Mouse (Mus musculus): Measurements from ENCODE around the gene Gins2.

Gins2 gene

DNA sequence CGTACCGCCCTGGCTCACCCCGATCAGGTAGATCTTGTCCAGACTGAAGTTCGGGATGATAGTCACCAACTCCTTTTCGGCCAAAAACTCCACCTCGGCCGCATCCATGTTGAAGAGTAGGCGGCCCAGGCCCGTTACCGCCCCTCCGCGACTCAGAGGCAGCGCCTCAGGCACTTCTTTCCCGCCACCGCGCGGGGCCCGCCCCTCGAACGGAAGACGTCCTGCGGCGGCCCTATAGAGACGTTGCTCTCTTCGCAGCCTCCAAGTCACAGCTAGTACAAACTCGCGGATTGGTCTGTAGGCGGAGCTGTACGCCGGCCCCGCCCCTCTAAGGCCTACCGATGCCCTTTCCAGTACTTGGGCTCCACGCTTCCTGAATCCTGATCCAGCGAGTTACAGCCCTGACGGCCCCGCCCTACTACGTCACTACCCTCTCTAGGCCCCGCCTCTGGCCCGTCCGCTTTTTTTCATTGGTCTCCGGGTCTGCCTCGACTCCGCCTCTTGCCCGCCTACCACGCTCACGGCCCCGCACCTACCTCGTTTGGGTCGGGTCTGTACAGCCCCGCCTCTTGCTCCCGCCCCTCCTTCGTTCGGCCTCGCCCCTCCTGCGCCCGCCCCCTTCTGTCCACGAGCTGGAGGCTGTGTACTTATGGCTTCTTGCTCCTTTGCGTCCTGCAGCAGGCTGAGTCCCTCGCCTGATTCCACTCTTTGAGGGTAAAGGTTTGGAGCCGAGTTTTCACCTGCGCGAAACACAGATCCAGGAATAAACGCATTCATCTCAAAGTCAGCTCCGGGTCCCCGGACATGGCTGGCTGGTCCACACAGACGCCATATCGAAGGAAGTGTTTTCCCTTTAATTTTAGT lies at the start of gene Gins2:
Gins2 (minus strand) TSS at position 397 of the 864 bp plus-strand sequence.
- peak; percentile 99 for DNase-seq (ENCODE audit: low read depth)

GRCm38 (mm10) chr8:120634329-120634839 lies 45.3 kb upstream of the Gins2 start:
- no peak for DNase-seq (ENCODE audit: low read depth)

DNA sequence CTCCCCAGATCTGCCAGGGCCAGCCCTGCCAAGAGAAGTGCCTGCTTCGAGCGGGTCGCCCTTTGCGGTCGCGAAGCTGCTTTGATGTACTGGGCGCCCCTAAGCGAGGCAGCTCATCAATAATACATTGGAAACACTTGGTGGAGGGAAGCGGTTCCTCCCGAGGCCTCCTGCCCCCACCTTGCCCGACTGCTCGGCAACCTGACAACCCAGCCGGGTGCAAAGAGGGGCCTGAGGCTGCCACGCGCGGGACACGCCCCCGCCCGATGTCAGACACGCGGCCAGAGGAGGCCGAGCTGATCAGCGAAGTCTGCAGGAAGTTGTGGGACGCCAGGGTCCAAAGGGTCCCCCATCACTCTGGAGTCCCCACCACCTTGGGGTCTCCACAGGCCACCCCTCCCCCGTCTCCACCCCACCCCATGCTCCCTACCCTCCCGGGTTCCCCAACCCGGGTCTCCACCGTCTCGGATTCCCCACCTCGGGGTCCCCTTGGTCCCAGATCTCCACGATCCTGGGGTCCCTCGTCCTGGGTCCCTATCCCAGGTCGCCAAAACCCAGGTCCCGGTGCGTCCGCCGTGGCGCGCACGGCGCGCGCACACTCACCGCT lies 44.7 kb upstream of the Gins2 start:
- no peak for DNase-seq (ENCODE audit: low read depth)

- DNase-seq (ENCODE audit: low read depth): no peak
These were observed 44.0 kb upstream of the Gins2 start for GRCm38 (mm10) chr8:120632969-120633664.

DNA sequence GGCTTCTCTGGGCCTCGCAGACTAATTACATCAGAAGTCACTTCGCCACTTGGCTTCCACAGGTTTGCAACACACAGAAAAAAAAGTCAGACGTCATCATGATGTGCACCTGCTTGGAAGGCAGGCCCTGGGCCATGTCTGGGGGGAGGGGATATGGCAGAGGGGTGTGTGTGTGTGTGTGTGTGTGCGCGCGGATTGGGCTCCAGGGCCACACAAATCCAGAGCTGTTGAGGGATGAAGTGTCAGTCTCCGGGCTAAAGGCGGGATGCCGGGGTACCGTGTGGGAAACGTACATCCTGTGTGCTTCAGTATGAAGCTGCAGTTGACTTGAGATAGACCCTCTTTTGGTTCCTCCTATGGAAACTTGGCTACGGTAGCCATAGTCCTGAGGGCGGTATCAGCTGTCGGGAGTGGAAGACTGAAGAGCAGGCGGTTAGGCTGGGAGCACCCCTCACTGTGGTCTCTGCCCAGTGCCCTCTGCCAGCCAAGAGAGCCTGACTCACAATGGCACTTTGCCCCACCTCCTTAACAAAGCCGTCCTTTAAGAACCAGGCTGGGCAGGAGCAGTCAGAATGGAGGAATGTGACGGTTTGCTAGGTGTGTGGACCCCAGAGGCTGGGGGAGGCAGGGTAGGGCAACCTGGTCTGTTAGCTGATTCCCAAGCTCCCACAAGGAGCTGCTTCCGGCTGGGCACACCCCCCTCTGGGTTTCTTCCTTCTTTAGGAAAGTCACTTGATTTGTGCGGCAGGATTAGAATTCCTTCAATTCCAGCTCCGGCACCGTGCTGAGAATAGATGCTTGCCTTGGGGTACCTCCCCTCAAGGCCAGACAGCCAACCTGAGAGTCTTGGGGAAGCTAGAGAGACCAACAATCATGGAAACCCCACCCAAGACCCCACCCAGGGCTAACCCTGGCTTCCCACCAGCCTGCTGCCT lies 42.6 kb upstream of the Gins2 start:
- peak; percentile 94 for DNase-seq (ENCODE audit: low read depth)

DNA sequence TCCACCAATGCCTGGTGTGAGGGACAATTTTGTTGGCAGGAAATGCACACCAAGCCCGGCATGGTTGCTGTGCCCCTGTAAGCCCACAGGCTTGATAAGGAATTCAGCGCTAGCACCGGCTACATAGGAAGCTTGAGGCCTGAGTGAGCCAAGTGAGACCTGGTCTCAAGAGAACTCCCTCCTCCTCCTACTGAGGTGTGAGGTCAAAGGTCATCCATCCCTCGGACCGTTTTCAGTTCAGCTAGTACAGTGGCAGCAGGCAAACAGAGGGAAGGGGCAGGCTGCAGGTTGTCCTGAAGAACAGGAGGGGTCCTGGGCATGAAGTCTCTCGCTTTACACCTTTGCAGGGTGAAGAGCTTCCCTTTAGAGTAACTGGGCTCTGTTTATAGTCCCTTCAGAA lies 41.7 kb upstream of the Gins2 start:
- no peak for DNase-seq (ENCODE audit: low read depth)

- DNase-seq (ENCODE audit: low read depth): no peak
These were observed 40.9 kb upstream of the Gins2 start for GRCm38 (mm10) chr8:120630031-120630430.

- no peak for DNase-seq (ENCODE audit: low read depth)
These were observed 38.2 kb upstream of the Gins2 start for GRCm38 (mm10) chr8:120627298-120627697.

- no peak for DNase-seq (ENCODE audit: low read depth)
These were observed 37.4 kb upstream of the Gins2 start for GRCm38 (mm10) chr8:120626461-120626860.

DNA sequence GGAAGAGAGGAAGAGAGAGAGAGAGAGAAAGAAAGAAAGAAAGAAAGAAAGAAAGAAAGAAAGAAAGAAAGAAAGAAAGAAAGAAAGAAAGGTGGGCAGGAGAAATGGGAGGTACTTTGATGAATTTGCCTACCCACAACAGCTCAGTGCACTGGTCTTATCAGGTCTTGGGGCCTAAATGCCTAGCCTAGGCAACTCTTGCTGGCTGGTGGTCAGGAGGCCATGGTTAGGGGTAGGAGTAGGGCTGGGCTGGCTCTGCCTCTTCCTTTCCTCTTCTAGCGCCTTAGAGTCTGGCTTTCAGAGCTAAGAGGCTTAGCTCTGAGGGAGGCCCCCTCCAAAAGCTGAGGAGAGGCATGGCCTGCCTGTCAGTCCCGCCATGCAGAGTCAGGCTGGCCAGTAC lies 34.5 kb upstream of the Gins2 start:
- no peak for DNase-seq (ENCODE audit: low read depth)

DNA sequence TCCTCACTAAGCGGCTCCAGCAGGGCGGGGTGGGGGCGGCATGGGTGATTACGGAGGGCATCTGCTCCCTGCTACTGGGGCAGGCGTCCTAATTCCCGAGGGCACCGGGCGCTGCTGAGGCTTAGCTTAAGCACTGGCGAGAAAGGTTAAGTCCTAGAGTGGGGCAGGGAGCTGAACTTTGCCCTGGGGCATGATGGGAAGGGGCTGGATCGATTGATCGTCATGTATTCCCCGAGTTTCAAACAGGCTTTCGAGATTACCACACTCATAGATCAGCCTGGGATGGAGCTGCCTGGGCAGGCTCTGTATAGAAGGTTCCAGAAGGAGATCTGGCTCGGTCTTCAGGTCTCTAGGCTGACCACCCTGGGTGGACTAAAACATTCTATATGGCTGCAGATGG lies 33.1 kb upstream of the Gins2 start:
- no peak for DNase-seq (ENCODE audit: low read depth)

DNA sequence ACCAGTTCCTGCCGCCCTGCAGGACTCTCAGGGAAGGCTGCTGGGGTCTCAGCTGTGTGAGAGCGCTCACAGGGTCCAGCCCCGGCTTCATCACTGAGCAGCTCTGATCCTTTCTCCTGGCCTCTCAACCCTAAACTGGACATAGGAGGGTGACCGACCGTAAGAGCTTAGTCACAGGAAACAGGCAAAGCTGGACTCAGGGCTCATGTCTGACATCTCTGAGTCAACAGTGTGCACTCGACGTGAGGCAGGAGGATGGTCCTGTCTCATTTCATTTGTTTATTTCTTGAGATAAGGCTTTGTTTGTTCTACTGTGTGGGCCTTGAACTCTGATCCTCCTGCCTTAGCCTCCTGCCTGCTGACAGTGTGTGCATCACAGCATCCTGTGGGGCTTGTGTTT lies 31.3 kb upstream of the Gins2 start:
- no peak for DNase-seq (ENCODE audit: low read depth)

DNA sequence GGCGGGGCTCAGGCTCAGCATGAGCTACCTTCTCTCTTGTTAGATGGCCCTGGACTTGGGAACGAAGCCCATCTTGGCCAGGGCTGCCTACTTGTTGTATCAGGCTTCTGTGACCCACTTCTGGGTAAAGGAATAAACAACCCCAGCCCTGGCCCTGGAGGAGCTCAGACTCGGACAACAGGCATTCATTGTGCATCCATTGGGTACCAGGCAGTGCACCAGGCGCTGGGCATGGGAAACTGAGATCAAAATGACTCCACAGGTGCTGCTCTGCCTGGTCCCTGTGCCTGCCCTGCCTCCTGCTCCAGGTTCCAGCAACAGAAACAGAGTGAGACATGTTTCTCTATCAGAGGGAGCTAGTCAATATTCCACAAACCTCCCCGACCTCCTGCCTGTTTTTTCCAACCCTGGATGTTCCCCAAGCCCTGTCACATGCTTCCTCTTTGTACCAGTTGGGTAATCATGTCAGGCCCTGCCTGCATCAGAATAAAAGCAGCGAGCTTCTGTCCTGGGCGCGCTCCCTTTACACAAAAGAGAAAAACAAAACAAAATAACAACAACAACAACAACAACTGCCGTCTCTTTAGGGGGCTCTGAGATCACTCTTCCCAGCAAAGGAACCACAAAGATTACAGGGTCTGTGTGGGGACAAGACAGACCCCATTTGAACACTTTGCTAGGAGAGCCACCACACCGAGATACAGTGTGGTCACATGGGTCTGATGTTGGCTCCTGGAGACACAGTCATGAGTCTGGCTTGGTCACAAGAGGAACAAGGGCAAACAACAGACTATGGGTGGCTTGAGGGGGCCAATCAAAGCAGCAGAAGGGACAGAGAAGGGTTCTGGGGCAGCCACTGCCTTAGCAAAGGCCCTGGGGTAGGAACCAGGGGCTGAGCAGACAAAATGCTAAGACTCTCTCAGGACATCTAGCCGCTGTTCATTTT lies 30.4 kb upstream of the Gins2 start:
- no peak for DNase-seq (ENCODE audit: low read depth)

DNA sequence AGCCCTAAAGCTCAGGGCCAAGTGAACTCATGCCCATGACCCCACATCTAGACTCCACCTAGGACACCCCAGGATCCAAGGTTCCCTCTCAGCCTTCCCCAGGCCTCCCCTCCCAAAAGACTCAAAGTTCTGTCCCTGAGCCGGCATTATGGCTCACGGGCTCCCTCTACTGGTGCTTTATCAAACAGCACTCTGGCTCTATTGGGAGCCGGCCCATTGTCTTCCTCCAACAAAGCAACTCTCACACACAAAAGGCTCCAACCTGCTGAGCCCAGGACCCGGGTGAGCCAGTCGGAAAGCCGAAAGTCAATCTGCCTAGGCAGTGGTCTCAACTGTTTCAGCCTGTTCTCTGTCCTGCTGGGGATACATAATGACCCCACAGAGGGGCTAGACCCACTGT lies 29.0 kb upstream of the Gins2 start:
- DNase-seq (ENCODE audit: low read depth): no peak

- no peak for DNase-seq (ENCODE audit: low read depth)
These were observed 27.8 kb upstream of the Gins2 start for GRCm38 (mm10) chr8:120616663-120617626.

GRCm38 (mm10) chr8:120614491-120614890 lies 25.4 kb upstream of the Gins2 start:
- no peak for DNase-seq (ENCODE audit: low read depth)

- no peak for DNase-seq (ENCODE audit: low read depth)
These were observed 21.7 kb upstream of the Gins2 start for GRCm38 (mm10) chr8:120610824-120611223.

- no peak for DNase-seq (ENCODE audit: low read depth)
These were observed 18.8 kb upstream of the Gins2 start for GRCm38 (mm10) chr8:120607885-120608284.

GRCm38 (mm10) chr8:120607460-120607859 lies 18.4 kb upstream of the Gins2 start:
- DNase-seq (ENCODE audit: low read depth): no peak
